Mouse (Mus musculus) cerebellum, adult 2 months (tissue): Measurements from ENCODE around the gene Fgf18. TPM values are rescaled to one million over a fixed set of nuclear protein-coding genes. Genes with fewer than 3 reads are reported as not detected.

Experiments used
- DNase-seq, 2 experiments: peaks; one replicate each; pipeline ENCODE4 v3.0.0; 2021
- H3K27ac ChIP-seq: fragments of 200-500 bp; 2 replicates; pipeline ENCODE4 v1.5.1; 2012; ENCODE audit warnings: low read length, control low read depth, inconsistent platforms; ENCODE audit not compliant: insufficient read depth
- H3K27me3 ChIP-seq: fragments of 200-500 bp; 2 replicates; pipeline ENCODE4 v1.6.1; 2012; ENCODE audit warnings: inconsistent platforms, mild to moderate bottlenecking, low read length, moderate library complexity; ENCODE audit not compliant: control insufficient read depth, insufficient read depth
- H3K4me1 ChIP-seq: fragments of 200-500 bp; 2 replicates; pipeline ENCODE4 v1.6.1; 2011; ENCODE audit warnings: low read length; ENCODE audit not compliant: control insufficient read depth, insufficient read depth
- H3K4me3 ChIP-seq: fragments of 200-500 bp; replicated peaks from 2 replicates; pipeline ENCODE3; 2011; ENCODE audit warnings: mild to moderate bottlenecking, low read depth, low read length, control low read depth; ENCODE audit not compliant: insufficient read depth
- CTCF ChIP-seq: fragments of 200-500 bp; IDR thresholded peaks from 2 replicates; pipeline ENCODE4 v1.5.1; 2011; ENCODE audit warnings: low read depth, mild to moderate bottlenecking, control low read depth, low read length, moderate library complexity, borderline replicate concordance; ENCODE audit not compliant: insufficient read depth
- POLR2A ChIP-seq: fragments of 200-500 bp; IDR thresholded peaks from 2 replicates; pipeline ENCODE4 v1.6.1; 2011; ENCODE audit warnings: low read length, control low read depth, borderline replicate concordance; ENCODE audit not compliant: insufficient read depth
- WGBS: fragments of 180-500 bp; shearing (Covaris S2); methylation state at CpG from one replicate; pipeline ENCODE4 v1.1.7; 2018; 5-methylcytosine and 5-hydroxymethylcytosine counted together
- polyA plus RNA-seq: library from polyadenylated mRNA; depleted of rRNA; stranded (reverse); fragments of >200 nt; gene quantifications from 2 replicates; pipeline ENCODE4 v1.2.3, GENCODE M21; 2012

Gene Fgf18
- polyA plus RNA-seq, 1 experiment: 7.2 TPM

- peak overlapping the region; percentile 46 for H3K4me3 ChIP-seq
- H3K27ac ChIP-seq: no peak overlapping the region
Observed at GRCm38 (mm10) chr11:33148338-33149087, 1.3 kb upstream of the Fgf18 start.

GRCm38 (mm10) chr11:33147572-33148337, 555 bp upstream of the Fgf18 start:
- no peak for TF ChIP-seq POLR2A
- TF ChIP-seq CTCF: no peak
- Histone ChIP-seq H3K4me3 (peak overlapping the region; percentile 48), H3K4me1 (no peaks in the 10 kb centered on the region), H3K27me3 (0 out of 2 replicates have a peak, but pooled peaks cover 3% of the 10 kb centered on the region), H3K27ac (no peak overlapping the region)
- 1% methylated on average over 85 of the region's 85 CpGs for WGBS
- peak in 1 of 2 experiments; percentile 11 for DNase-seq

More at GRCm38 (mm10) chr11:33148338-33149087, 1.3 kb upstream of the Fgf18 start:
- Histone ChIP-seq H3K4me1 (no peaks in the 10 kb centered on the region), H3K27me3 (0 out of 2 replicates have a peak, but pooled peaks cover 3% of the 10 kb centered on the region)
- DNase-seq: peak; percentile 71 to 77
- TF ChIP-seq CTCF: peak; percentile 87
- no peak for TF ChIP-seq POLR2A
- 16% methylated on average over 23 of the region's 23 CpGs for WGBS

- H3K27ac ChIP-seq: no peak overlapping the region
- 2% methylated on average over 30 of the region's 30 CpGs for WGBS
- 0 out of 2 replicates have a peak, but pooled peaks cover 3% of the 10 kb centered on the region for H3K27me3 ChIP-seq
- no peaks in the 10 kb centered on the region for H3K4me1 ChIP-seq
- TF ChIP-seq CTCF: no peak
- DNase-seq: peak; percentile 39 to 47
- H3K4me3 ChIP-seq: peak overlapping the region; percentile 71
Observed at GRCm38 (mm10) chr11:33146651-33147131, 509 bp downstream of the Fgf18 start.

GRCm38 (mm10) chr11:33146143-33146497, 1.1 kb downstream of the Fgf18 start:
- WGBS: 2% methylated on average over 9 of the region's 9 CpGs
- Histone ChIP-seq H3K4me1 (no peaks in the 10 kb centered on the region), H3K27me3 (0 out of 2 replicates have a peak, but pooled peaks cover 3% of the 10 kb centered on the region), H3K27ac (no peak overlapping the region), H3K4me3 (no peak overlapping the region)
- TF ChIP-seq POLR2A (no peak), CTCF (no peak)
- DNase-seq: peak; percentile 56 to 60

- no peak overlapping the region for H3K4me3 ChIP-seq
- TF ChIP-seq POLR2A (no peak), CTCF (no peak)
- WGBS: 25% methylated on average over 7 of the region's 7 CpGs
- 0 out of 2 replicates have a peak, but pooled peaks cover 3% of the 10 kb centered on the region for H3K27me3 ChIP-seq
- H3K4me1 ChIP-seq: no peaks in the 10 kb centered on the region
- no peak overlapping the region for H3K27ac ChIP-seq
- DNase-seq: peak; percentile 13 to 17
Observed at GRCm38 (mm10) chr11:33145201-33146142, 1.7 kb downstream of the Fgf18 start.

- DNase-seq: peak in 1 of 2 experiments; percentile 3
- WGBS: 52% methylated on average over 9 of the region's 9 CpGs
- TF ChIP-seq CTCF: no peak
- no peak for TF ChIP-seq POLR2A
Observed at GRCm38 (mm10) chr11:33143906-33144305, 3.3 kb downstream of the Fgf18 start.

GRCm38 (mm10) chr11:33142801-33143200, 4.4 kb downstream of the Fgf18 start:
- Histone ChIP-seq H3K4me1 (no peaks in the 10 kb centered on the region; the same call in 1 of the 2 replicates), H3K27me3 (0 out of 2 replicates have a peak, but pooled peaks cover 3% of the 10 kb centered on the region), H3K27ac (no peak overlapping the region), H3K4me3 (no peak overlapping the region)
- peak in 1 of 2 experiments; percentile 5 for DNase-seq
- 96% methylated on average over 1 of the region's 1 CpGs for WGBS
- TF ChIP-seq POLR2A (no peak), CTCF (no peak)

More at GRCm38 (mm10) chr11:33143906-33144305, 3.3 kb downstream of the Fgf18 start:
- Histone ChIP-seq H3K4me1 (no peaks in the 10 kb centered on the region; the same call in 1 of the 2 replicates), H3K27ac (no peak overlapping the region), H3K27me3 (0 out of 2 replicates have a peak, but pooled peaks cover 3% of the 10 kb centered on the region), H3K4me3 (no peak overlapping the region)
